Mouse (Mus musculus) G1E (cell line): ENCODE measurements around the gene Dppa4. TPM values are rescaled to one million over a fixed set of nuclear protein-coding genes. Genes with fewer than 3 reads are reported as not detected.
A peak's percentile ranks its signal among the peaks of the same experiment; 100 is the strongest.

Experiments used
- ATAC-seq: 2 replicates; pipeline ENCODE4 v1.8.0; 2016; ENCODE audit warnings: mild to moderate bottlenecking; ENCODE audit not compliant: insufficient number of reproducible peaks, poor library complexity, low FRiP score, severe bottlenecking; ENCODE audit errors: extremely low read depth
- DNase-seq: peaks from one replicate; pipeline ENCODE4 v3.0.0; 2012; ENCODE audit warnings: low spot score
- H3K27me3 ChIP-seq: 2 replicates; pipeline ENCODE4 v1.6.1; 2012; ENCODE audit warnings: mild to moderate bottlenecking, low read length, inconsistent platforms; ENCODE audit not compliant: insufficient read depth
- H3K36me3 ChIP-seq: replicated peaks from 2 replicates; pipeline ENCODE3; 2012; ENCODE audit warnings: mild to moderate bottlenecking, inconsistent platforms
- H3K4me1 ChIP-seq: 2 replicates; pipeline ENCODE4 v1.6.1; 2012; ENCODE audit warnings: low read depth, low read length, inconsistent platforms, mixed read lengths; ENCODE audit not compliant: insufficient read depth
- H3K4me3 ChIP-seq: 2 replicates; pipeline ENCODE4 v1.5.1; 2012; ENCODE audit warnings: low read depth, mild to moderate bottlenecking, inconsistent platforms, low read length, moderate library complexity, mixed read lengths
- H3K9me3 ChIP-seq: replicated peaks from 2 replicates; pipeline ENCODE4 v1.6.1; 2012; ENCODE audit warnings: inconsistent platforms
- CTCF ChIP-seq: IDR thresholded peaks from 2 replicates; pipeline ENCODE4 v1.5.1; 2012; ENCODE audit warnings: low read depth, low read length, inconsistent platforms, mixed read lengths
- GATA1 ChIP-seq: IDR thresholded peaks from 2 replicates; pipeline ENCODE4 v1.6.1; 2012; ENCODE audit warnings: borderline replicate concordance, low read length, inconsistent platforms, mixed read lengths
- GATA2 ChIP-seq: IDR thresholded peaks from 2 replicates; pipeline ENCODE4 v1.6.1; 2012; ENCODE audit warnings: low read depth, low read length, inconsistent platforms, borderline replicate concordance
- POLR2AphosphoS5 ChIP-seq: IDR thresholded peaks from 2 replicates; pipeline ENCODE4 v1.6.1; 2012; ENCODE audit warnings: low read depth, low read length, inconsistent platforms; ENCODE audit not compliant: insufficient replicate concordance
- TAL1 ChIP-seq: conservative IDR thresholded peaks from 2 replicates; pipeline ENCODE4 v1.6.1; 2012; ENCODE audit warnings: low read depth, low read length, inconsistent platforms, mixed read lengths
- polyA plus RNA-seq: library from polyadenylated mRNA; stranded (reverse); fragments of >175 nt; gene quantifications from 2 replicates; pipeline ENCODE4 v1.2.3, GENCODE M21; 2012
- total RNA-seq, 2 experiments: library from RNA; stranded (forward) in 1 of 2; stranded (reverse) in 1 of 2; fragments of 200-1000 nt in 1 of 2; fragments of >200 nt in 1 of 2; fragmentation: Nextera tagmentation in 1 of 2; gene quantifications; 2 replicates each; pipeline ENCODE4 v1.2.3; 2014 to 2017

The Dppa4 gene
- total and polyA plus RNA-seq, 3 experiments: 12.0 to 73.0 (median 56.4) TPM

DNA sequence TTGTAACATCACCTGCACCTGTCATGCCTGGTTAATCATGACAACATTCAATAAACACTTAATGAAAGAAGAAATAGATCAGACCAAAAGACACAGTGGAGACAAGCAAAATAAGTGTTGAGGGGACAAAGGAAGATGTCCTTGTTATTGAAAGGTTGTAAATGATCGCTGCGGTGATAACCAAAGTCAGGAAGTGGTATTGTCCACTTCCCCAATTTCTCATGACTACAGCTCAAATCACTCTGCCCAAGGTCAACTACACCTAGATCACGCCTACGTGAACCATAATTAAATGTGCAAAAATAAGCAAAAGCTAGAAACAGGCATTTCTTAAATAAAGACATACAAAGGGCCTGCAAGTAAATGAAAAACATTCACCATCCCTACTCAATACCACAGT, 24.0 kb upstream of the Dppa4 start:
- TF ChIP-seq TAL1 (no peak), POLR2AphosphoS5 (no peak), GATA2 (no peak), CTCF (no peak), GATA1 (no peak)
- Histone ChIP-seq H3K36me3 (no peaks in the 10 kb centered on the region), H3K4me3 (no peak overlapping the region), H3K4me1 (peaks cover 40% of the 10 kb centered on the region), H3K9me3 (no peaks in the 10 kb centered on the region), H3K27me3 (no peaks in the 10 kb centered on the region)
- ATAC-seq (peak; percentile 74), DNase-seq (no peak)

DNA sequence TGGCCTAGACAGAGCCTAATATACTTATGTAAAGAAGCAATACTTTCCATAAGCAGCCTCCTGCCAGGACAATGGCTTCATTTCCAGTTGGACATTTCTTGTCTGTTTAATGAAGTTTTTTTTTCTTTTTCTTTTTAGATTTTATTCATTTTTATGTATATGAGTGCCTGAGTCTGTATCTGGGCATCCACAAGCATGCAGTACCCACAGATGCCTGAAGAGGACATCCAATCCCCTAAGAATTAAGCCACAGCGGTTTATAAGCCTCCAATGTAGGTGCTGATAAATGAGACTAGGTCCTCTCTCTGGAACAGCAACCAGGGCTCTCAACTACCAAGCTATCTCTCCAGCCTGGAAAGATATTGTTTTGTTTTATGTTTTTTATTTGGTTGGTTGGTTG, 20.6 kb upstream of the Dppa4 start:
- TF ChIP-seq POLR2AphosphoS5 (no peak), CTCF (0 out of 2 replicates have a peak, but pooled peaks have one; percentile 20)
- no peak overlapping the region for H3K4me3 ChIP-seq
- H3K27me3 ChIP-seq: no peaks in the 10 kb centered on the region
- no peaks in the 10 kb centered on the region for H3K36me3 ChIP-seq
- DNase-seq (no peak), ATAC-seq (no peak)
- H3K4me1 ChIP-seq: peaks cover 37% of the 10 kb centered on the region
- H3K9me3 ChIP-seq: no peaks in the 10 kb centered on the region

DNA sequence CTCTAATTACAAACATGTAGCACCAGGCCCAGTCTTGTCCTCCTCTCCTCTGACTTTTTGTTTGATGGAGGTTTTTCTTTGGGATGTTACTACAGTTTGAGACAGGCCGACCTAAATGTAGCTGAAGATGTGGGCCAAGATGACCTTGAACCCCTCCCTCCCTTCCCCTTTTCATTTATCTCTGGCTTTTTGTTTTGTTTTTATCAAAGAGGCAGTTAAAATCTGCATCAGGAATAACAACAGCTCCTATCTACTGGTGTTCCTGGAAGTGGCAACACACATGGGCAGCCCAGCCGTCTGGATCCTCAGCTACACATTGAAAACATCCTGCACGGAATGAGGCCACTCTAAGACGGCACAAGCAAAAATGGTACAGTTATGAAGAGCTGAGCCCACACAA, 17.7 kb upstream of the Dppa4 start:
- Histone ChIP-seq H3K4me1 (peaks cover 15% of the 10 kb centered on the region), H3K27me3 (no peaks in the 10 kb centered on the region), H3K4me3 (no peak overlapping the region), H3K9me3 (no peaks in the 10 kb centered on the region), H3K36me3 (no peaks in the 10 kb centered on the region)
- no peak for DNase-seq
- ATAC-seq: no peak
- no peak for TF ChIP-seq GATA2
- no peak for TF ChIP-seq CTCF
- TF ChIP-seq POLR2AphosphoS5: no peak
- TF ChIP-seq TAL1: no peak
- no peak for TF ChIP-seq GATA1

GRCm38 (mm10) chr16:48276940-48277339, 6.6 kb upstream of the Dppa4 start:
- Histone ChIP-seq H3K27me3 (no peaks in the 10 kb centered on the region), H3K4me3 (no peak overlapping the region), H3K9me3 (no peaks in the 10 kb centered on the region; the same call in 1 of the 2 replicates), H3K36me3 (no peaks in the 10 kb centered on the region), H3K4me1 (peaks cover 6% of the 10 kb centered on the region)
- no peak for TF ChIP-seq POLR2AphosphoS5
- no peak for TF ChIP-seq GATA1
- no peak for TF ChIP-seq TAL1
- TF ChIP-seq GATA2: no peak
- TF ChIP-seq CTCF: no peak
- DNase-seq (no peak), ATAC-seq (0 out of 2 replicates have a peak, but pooled peaks have one; percentile 15)

- TF ChIP-seq GATA1 (no peak), POLR2AphosphoS5 (no peak), CTCF (no peak)
- H3K36me3 ChIP-seq: no peaks in the 10 kb centered on the region
- DNase-seq (no peak), ATAC-seq (no peak)
- H3K4me3 ChIP-seq: no peak overlapping the region
- H3K9me3 ChIP-seq: no peaks in the 10 kb centered on the region
- H3K4me1 ChIP-seq: peaks cover 11% of the 10 kb centered on the region
- H3K27me3 ChIP-seq: no peaks in the 10 kb centered on the region
Measured at GRCm38 (mm10) chr16:48280883-48281282, 2.6 kb upstream of the Dppa4 start.

DNA sequence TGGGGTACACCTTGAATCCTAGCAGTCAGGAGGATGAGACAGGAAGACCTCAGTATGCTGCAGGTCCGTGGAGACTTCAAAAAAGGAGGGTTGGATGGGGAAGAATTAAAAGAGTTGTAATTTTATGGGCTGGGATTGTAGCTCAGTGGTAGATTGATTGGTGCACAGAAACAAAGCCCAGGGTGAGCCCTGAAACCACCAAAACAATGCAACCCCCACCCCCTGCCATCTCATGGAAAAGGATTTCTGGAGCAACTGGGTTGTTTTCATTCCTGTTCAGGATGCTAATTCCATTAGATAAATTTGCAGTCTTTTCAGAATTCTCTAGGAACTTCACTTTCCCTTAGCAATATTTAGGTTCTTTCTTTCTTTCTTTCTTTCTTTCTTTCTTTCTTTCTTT, 732 bp upstream of the Dppa4 start:
- ATAC-seq (no peak), DNase-seq (no peak)
- no peaks in the 10 kb centered on the region for H3K27me3 ChIP-seq
- TF ChIP-seq POLR2AphosphoS5 (no peak), GATA2 (no peak), TAL1 (no peak), CTCF (no peak), GATA1 (no peak)
- peaks cover 3% of the 10 kb centered on the region for H3K36me3 ChIP-seq
- H3K4me1 ChIP-seq: peaks cover 10% of the 10 kb centered on the region
- H3K4me3 ChIP-seq: no peak overlapping the region
- no peaks in the 10 kb centered on the region for H3K9me3 ChIP-seq

DNA sequence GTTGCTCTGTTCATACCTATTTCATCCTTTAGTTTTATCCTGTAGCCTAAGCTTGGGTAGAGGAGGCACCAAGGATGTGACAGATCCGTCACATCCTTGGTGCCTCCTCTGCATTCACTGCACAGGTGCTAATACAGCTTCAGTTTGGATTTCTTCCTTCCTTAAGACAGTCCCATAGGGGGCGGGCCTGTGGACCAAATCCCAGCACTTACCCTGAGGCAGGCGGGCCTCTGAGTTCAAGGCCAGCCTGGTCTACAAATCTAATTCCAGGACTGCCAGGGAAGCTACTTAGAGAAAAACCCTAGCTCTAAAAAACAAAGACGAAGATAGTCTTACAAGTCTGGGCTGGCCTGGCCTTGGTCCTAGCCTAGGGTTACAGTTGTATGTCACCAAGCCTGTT, 2.0 kb downstream of the Dppa4 start:
- peaks cover 19% of the 10 kb centered on the region for H3K4me1 ChIP-seq
- no peaks in the 10 kb centered on the region for H3K27me3 ChIP-seq
- DNase-seq (no peak), ATAC-seq (no peak)
- TF ChIP-seq CTCF: no peak
- no peak for TF ChIP-seq TAL1
- TF ChIP-seq POLR2AphosphoS5: no peak
- TF ChIP-seq GATA1: no peak
- no peak for TF ChIP-seq GATA2
- no peaks in the 10 kb centered on the region for H3K9me3 ChIP-seq
- peaks cover 19% of the 10 kb centered on the region for H3K36me3 ChIP-seq
- no peak overlapping the region for H3K4me3 ChIP-seq
